Mouse (Mus musculus) heart, postnatal 0 days (tissue): ENCODE data around the gene Add3. TPM values are rescaled to one million over a fixed set of nuclear protein-coding genes. Genes with fewer than 3 reads are reported as not detected.

Source experiments
- ATAC-seq: fragments of 200-750 bp; cut with Nextera tagmentation; 2 replicates; pipeline ENCODE4 v1.8.0; 2017; ENCODE audit warnings: low read depth, moderate number of reproducible peaks, moderate library complexity; ENCODE audit not compliant: insufficient read depth
- DNase-seq: peaks from one replicate; pipeline ENCODE4 v3.0.0-alpha.2; 2016; ENCODE audit warnings: low spot score
- H3K27ac ChIP-seq: fragments of 300-500 bp; sonication (generic); 2 replicates; pipeline ENCODE4 v1.5.1; 2014; ENCODE audit warnings: low read depth, mild to moderate bottlenecking
- H3K27me3 ChIP-seq: fragments of 300-500 bp; sonication (generic); 2 replicates; pipeline ENCODE4 v1.6.1; 2014; ENCODE audit warnings: low read length, mixed read lengths; ENCODE audit not compliant: control insufficient read depth, insufficient read depth
- H3K36me3 ChIP-seq: fragments of 300-500 bp; sonication (generic); replicated peaks from 2 replicates; pipeline ENCODE4 v1.6.1; 2014; ENCODE audit warnings: low read length, mixed read lengths; ENCODE audit not compliant: control insufficient read depth, insufficient read depth
- H3K4me1 ChIP-seq: fragments of 300-500 bp; sonication (generic); 2 replicates; pipeline ENCODE4 v1.6.1; 2014; ENCODE audit warnings: antibody characterized with exemption; ENCODE audit not compliant: control insufficient read depth, insufficient read depth
- H3K4me2 ChIP-seq: fragments of 300-500 bp; sonication (generic); 2 replicates; pipeline ENCODE4 v1.6.1; 2014; ENCODE audit warnings: low read depth, mild to moderate bottlenecking, low read length, moderate library complexity
- H3K4me3 ChIP-seq: fragments of 300-500 bp; sonication (generic); 2 replicates; pipeline ENCODE4 v1.5.1; 2014; ENCODE audit warnings: low read depth, low read length
- H3K9ac ChIP-seq: fragments of 300-500 bp; sonication (generic); replicated peaks from 2 replicates; pipeline ENCODE4 v1.6.1; 2014; ENCODE audit warnings: low read depth, low read length, mixed read lengths
- H3K9me3 ChIP-seq: fragments of 300-500 bp; sonication (generic); replicated peaks from 2 replicates; pipeline ENCODE4 v1.6.1; 2016; ENCODE audit warnings: low read length; ENCODE audit not compliant: control insufficient read depth
- CTCF ChIP-seq: IDR thresholded peaks from 2 replicates; pipeline ENCODE4 v1.5.1; 2016; ENCODE audit warnings: antibody characterized with exemption, control low read depth, low read depth
- EP300 ChIP-seq: IDR thresholded peaks from 2 replicates; pipeline ENCODE4 v1.6.1; 2016; ENCODE audit warnings: antibody characterized with exemption, low read depth
- WGBS: fragments of 180-500 bp; shearing (Covaris S2); extraction: QIAGEN DNeasy Blood & Tissue Kit; methylation state at CpG from one replicate; pipeline ENCODE4 v1.1.7; 2014; 5-methylcytosine and 5-hydroxymethylcytosine counted together
- polyA plus RNA-seq: library from polyadenylated mRNA; unstranded; fragments of >200 nt; fragmentation: Nextera tagmentation; extraction: Ambion mirVana; gene quantifications from 2 replicates; pipeline ENCODE4 v1.2.1, GENCODE M21; 2015
- total RNA-seq: library from RNA; depleted of rRNA; stranded (reverse); fragments of >200 nt; gene quantifications from 2 replicates; pipeline ENCODE4 v1.2.3, GENCODE M21; 2014; ENCODE audit warnings: low replicate concordance

The Add3 gene
- total and polyA plus RNA-seq, 2 experiments from 2014 or later, result 62.1 to 82.9 TPM

GRCm38 (mm10) chr19:53181003-53181861 lies 41.0 kb downstream of the Add3 start:
- Histone ChIP-seq H3K9me3 (no peaks in the 10 kb centered on the region), H3K9ac (no peak overlapping the region), H3K27me3 (no peaks in the 10 kb centered on the region), H3K4me3 (no peak overlapping the region), H3K27ac (peak overlapping the region; percentile 83), H3K36me3 (no peaks in the 10 kb centered on the region), H3K4me1 (peaks cover 45% of the 10 kb centered on the region), H3K4me2 (0 out of 2 replicates have a peak overlapping the region, but pooled peaks have one; percentile 26)
- ATAC-seq (peak; percentile 79), DNase-seq (peak; percentile 55)
- TF ChIP-seq EP300 (0 out of 2 replicates have a peak, but pooled peaks have one; percentile 20), CTCF (no peak)
- WGBS, result 48% methylated on average over 19 of the region's 19 CpGs

- 30% methylated on average over 9 of the region's 9 CpGs for WGBS
- H3K9ac ChIP-seq, result no peak overlapping the region
These were observed 43.4 kb downstream of the Add3 start for GRCm38 (mm10) chr19:53183620-53184019.

GRCm38 (mm10) chr19:53184216-53184615 lies 44.0 kb downstream of the Add3 start:
- no peak for ATAC-seq
- Histone ChIP-seq H3K4me1 (peaks cover 70% of the 10 kb centered on the region), H3K27me3 (no peaks in the 10 kb centered on the region), H3K27ac (peak overlapping the region; percentile 77), H3K36me3 (no peaks in the 10 kb centered on the region), H3K4me2 (peak overlapping the region; percentile 26), H3K9me3 (no peaks in the 10 kb centered on the region), H3K4me3 (no peak overlapping the region), H3K9ac (no peak overlapping the region; the same call in 1 of the 2 replicates)
- 18% methylated on average over 10 of the region's 10 CpGs for WGBS
- no peak for TF ChIP-seq EP300
- no peak for TF ChIP-seq CTCF
- DNase-seq, result peak; percentile 34

More at GRCm38 (mm10) chr19:53183620-53184019, 43.4 kb downstream of the Add3 start:
- Histone ChIP-seq H3K36me3 (no peaks in the 10 kb centered on the region), H3K4me2 (peak overlapping the region; percentile 26), H3K4me1 (peaks cover 66% of the 10 kb centered on the region), H3K9me3 (no peaks in the 10 kb centered on the region), H3K27ac (peak overlapping the region; percentile 77), H3K4me3 (no peak overlapping the region), H3K27me3 (no peaks in the 10 kb centered on the region)
- no peak for TF ChIP-seq EP300
- no peak; the same call in 1 of the 2 replicates for TF ChIP-seq CTCF
- ATAC-seq, result 0 out of 2 replicates have a peak, but pooled peaks have one; percentile 27
- peak; percentile 33 for DNase-seq

- Histone ChIP-seq H3K27me3 (no peaks in the 10 kb centered on the region), H3K4me3 (no peak overlapping the region), H3K4me2 (peak overlapping the region; percentile 26; the same call in 1 of the 2 replicates), H3K9me3 (no peaks in the 10 kb centered on the region), H3K36me3 (no peaks in the 10 kb centered on the region), H3K27ac (peak overlapping the region; percentile 77), H3K9ac (no peak overlapping the region), H3K4me1 (peaks cover 75% of the 10 kb centered on the region)
- TF ChIP-seq CTCF (no peak), EP300 (no peak)
- DNase-seq (no peak), ATAC-seq (no peak)
- 32% methylated on average over 5 of the region's 5 CpGs for WGBS
These were observed 44.7 kb downstream of the Add3 start for GRCm38 (mm10) chr19:53184911-53185310.

GRCm38 (mm10) chr19:53185486-53186134 lies 45.4 kb downstream of the Add3 start:
- Histone ChIP-seq H3K4me1 (peaks cover 77% of the 10 kb centered on the region), H3K4me3 (no peak overlapping the region), H3K9ac (no peak overlapping the region), H3K27ac (peak overlapping the region; percentile 77), H3K9me3 (no peaks in the 10 kb centered on the region), H3K27me3 (no peaks in the 10 kb centered on the region), H3K36me3 (no peaks in the 10 kb centered on the region), H3K4me2 (peak overlapping the region; percentile 21; the same call in 1 of the 2 replicates)
- WGBS, result 34% methylated on average over 8 of the region's 8 CpGs
- ATAC-seq (no peak), DNase-seq (no peak)
- TF ChIP-seq EP300, result no peak
- no peak for TF ChIP-seq CTCF
